Mouse (Mus musculus) spleen, adult 2 months (tissue): ENCODE results near the gene Epha10. TPM values are rescaled to one million over a fixed set of nuclear protein-coding genes. Genes with fewer than 3 reads are reported as not detected.

Experiments used
- DNase-seq, 2 experiments: peaks; one replicate each; pipeline versions ENCODE4 v3.0.0 to v3.0.0-alpha.2; 2012 to 2021; ENCODE audit warnings: low spot score in 2 of 2, low read depth in 1 of 2
- H3K27ac ChIP-seq: fragments of 200-500 bp; 2 replicates; pipeline ENCODE4 v1.5.1; 2012; ENCODE audit warnings: low read length, inconsistent platforms; ENCODE audit not compliant: insufficient read depth
- H3K27me3 ChIP-seq: fragments of 200-500 bp; 2 replicates; pipeline ENCODE4 v1.6.1; 2012; ENCODE audit warnings: mild to moderate bottlenecking, moderate library complexity, low read length, inconsistent platforms; ENCODE audit not compliant: control insufficient read depth, insufficient read depth
- H3K36me3 ChIP-seq: fragments of 200-500 bp; 2 replicates; pipeline ENCODE4 v1.6.1; 2012; ENCODE audit warnings: mild to moderate bottlenecking, low read length, inconsistent platforms; ENCODE audit not compliant: control insufficient read depth, insufficient read depth
- H3K4me1 ChIP-seq: fragments of 200-500 bp; 2 replicates; pipeline ENCODE4 v1.6.1; 2011; ENCODE audit warnings: inconsistent platforms; ENCODE audit not compliant: control insufficient read depth, insufficient read depth, insufficient read length
- H3K4me3 ChIP-seq: fragments of 200-500 bp; 2 replicates; pipeline ENCODE4 v1.5.1; 2011; ENCODE audit warnings: mild to moderate bottlenecking, inconsistent platforms; ENCODE audit not compliant: insufficient read depth, insufficient read length; ENCODE audit errors: extremely low read depth
- CTCF ChIP-seq: fragments of 200-500 bp; IDR thresholded peaks from 2 replicates; pipeline ENCODE4 v1.5.1; 2011; ENCODE audit warnings: mild to moderate bottlenecking, inconsistent platforms; ENCODE audit not compliant: insufficient read depth, insufficient read length, insufficient replicate concordance; ENCODE audit errors: extremely low read depth
- POLR2A ChIP-seq: fragments of 200-500 bp; IDR thresholded peaks from 2 replicates; pipeline ENCODE4 v1.6.1; 2011; ENCODE audit warnings: low read depth, low read length, inconsistent platforms
- WGBS: fragments of 180-500 bp; shearing (Covaris S2); methylation state at CpG from one replicate; pipeline ENCODE4 v1.1.7; 2018; 5-methylcytosine and 5-hydroxymethylcytosine counted together
- polyA plus RNA-seq: library from polyadenylated mRNA; depleted of rRNA; stranded (reverse); fragments of >200 nt; gene quantifications from 2 replicates; pipeline ENCODE4 v1.2.3, GENCODE M21; 2012; rRNA removed

The Epha10 gene
- polyA plus RNA-seq: not detected in 2 replicates

DNA sequence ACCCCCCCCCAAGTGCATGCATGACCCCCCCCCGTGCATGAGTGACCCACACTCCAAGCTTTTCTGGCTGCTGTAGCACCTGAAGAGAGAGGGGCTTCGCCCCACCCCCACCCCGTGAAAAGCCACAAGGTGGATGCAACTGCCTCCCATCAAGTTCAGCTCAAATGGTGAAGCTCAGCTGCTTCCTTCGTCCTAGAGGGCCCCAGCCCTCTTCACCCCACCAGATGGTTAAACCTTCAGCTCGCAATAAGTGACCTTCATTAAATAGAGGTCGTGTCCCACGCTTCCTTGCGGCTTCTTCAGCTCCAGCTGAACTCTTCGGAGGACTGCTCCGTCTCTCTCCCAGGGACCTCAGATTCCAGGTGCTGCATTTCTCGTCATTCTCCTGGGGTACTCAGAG, at the start of gene Epha10:
Epha10 (plus strand) TSS at position 301 of the 400 bp plus-strand sequence.
- 11% methylated on average over 11 of the region's 11 CpGs for WGBS
- Histone ChIP-seq H3K4me3 (no peak within 1 kb of the TSS), H3K27me3 (peaks cover 16% of the 10 kb centered on the region), H3K27ac (no peak within 1 kb of the TSS), H3K4me1 (peaks cover 2% of the 10 kb centered on the region; the same call in 1 of the 2 replicates), H3K36me3 (no peaks in the 10 kb centered on the region)
- DNase-seq: no peak
- no peak for TF ChIP-seq CTCF
- TF ChIP-seq POLR2A: no peak

DNA sequence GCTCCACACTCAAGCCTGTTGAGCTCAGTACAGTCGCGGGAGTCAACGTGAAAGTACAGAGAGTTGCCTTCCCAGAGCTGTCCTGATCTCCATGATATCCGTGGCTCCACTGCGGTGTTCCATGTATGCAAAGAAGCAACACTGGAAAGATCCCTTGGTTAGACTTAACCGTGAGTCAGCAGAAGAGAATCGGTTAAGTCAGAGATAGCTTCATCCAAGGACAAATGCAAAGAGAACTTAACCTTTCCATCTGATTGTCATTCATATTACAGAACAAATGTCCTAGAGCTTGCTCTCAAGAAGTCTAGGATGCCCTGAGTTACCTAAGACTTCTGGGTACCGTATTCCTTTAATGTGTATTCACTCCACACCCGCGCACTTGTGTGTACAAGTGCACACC, 47.9 kb upstream of the Epha10 start:
- Histone ChIP-seq H3K27me3 (no peaks in the 10 kb centered on the region), H3K36me3 (peaks cover 23% of the 10 kb centered on the region), H3K4me3 (no peak overlapping the region), H3K27ac (no peak overlapping the region), H3K4me1 (no peaks in the 10 kb centered on the region)
- WGBS: 97% methylated on average over 10 of the region's 10 CpGs
- TF ChIP-seq CTCF (no peak), POLR2A (no peak)
- DNase-seq: no peak

DNA sequence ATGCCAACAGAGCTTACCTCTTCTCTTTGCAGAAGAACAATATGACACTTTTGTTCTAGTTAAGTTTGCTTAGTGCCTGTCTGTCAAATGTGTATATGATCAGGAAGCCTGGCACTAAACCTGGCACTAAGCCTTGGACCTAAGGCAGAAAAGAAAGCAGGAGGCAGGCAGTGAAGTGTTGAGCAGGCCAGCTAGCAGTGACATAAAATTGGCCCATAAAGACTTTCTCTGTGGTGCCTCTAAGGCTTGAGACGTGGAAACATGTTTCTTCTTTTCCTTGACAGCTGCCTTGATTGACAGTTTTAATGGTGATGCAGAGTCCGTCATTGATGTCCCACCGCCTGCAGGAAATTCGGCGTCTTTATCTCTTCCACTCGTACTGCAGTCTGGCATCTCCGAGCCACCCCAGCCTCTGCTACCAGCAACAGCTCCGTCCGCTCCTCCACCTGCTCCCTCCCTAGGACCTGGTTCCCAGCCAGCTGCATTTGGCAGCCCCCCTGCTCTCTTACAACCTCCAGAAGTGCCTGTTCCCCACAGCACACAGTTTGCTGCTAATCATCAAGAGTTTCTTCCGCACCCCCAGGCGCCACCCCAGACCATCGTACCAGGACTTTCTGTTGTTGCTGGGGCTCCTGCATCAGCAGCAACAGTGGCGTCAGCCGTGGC, 42.5 kb upstream of the Epha10 start:
- WGBS: 92% methylated on average over 14 of the region's 14 CpGs
- no peak for TF ChIP-seq CTCF
- TF ChIP-seq POLR2A: no peak
- Histone ChIP-seq H3K4me1 (no peaks in the 10 kb centered on the region), H3K36me3 (peaks cover 16% of the 10 kb centered on the region), H3K4me3 (no peak overlapping the region), H3K27ac (no peak overlapping the region), H3K27me3 (no peaks in the 10 kb centered on the region)
- no peak for DNase-seq

DNA sequence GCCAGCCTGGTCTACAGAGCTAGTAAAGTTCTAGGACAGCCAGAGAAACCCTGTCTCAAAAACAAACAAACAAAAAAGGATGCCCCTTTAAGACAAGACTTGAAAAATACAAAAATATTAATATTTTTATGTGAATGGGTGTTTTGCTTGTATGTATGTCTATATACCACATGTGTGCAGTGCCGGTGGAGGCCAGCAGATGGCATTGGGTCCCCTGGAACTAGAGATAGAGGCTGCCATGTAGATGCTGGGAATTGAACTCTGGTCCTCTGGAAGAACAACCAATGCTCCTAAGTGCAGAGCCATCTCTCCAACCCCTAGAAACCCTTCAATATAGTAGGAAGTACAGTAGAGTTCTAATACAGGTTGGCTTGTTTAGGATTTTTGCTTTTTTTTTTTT, 39.7 kb upstream of the Epha10 start:
- Histone ChIP-seq H3K27ac (no peak overlapping the region), H3K4me1 (no peaks in the 10 kb centered on the region), H3K27me3 (no peaks in the 10 kb centered on the region), H3K4me3 (no peak overlapping the region), H3K36me3 (peaks cover 12% of the 10 kb centered on the region)
- WGBS: 100% methylated on average over 1 of the region's 1 CpGs
- no peak for DNase-seq
- TF ChIP-seq POLR2A (no peak), CTCF (no peak)

DNA sequence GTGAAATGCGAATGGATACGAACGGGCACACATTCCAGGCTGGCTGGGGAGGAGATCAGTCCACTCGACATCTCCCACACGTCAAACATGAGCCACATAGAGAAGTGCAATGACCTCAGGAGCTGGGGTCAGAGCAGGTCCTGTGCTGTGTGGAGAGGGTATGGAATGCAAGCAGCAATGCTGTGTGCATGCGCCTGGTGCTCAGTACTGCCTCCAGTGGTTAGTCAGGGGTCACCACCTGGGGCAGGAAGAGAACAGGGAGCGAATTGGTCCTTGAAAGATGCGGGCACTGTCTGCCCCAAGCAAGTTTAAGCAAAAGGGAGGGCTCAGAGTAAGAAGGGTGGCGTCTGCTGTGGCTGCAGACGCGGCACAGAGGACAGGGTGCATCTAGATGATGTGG, 37.2 kb upstream of the Epha10 start:
- Histone ChIP-seq H3K36me3 (peaks cover 9% of the 10 kb centered on the region), H3K27ac (no peak overlapping the region), H3K27me3 (no peaks in the 10 kb centered on the region), H3K4me1 (no peaks in the 10 kb centered on the region), H3K4me3 (no peak overlapping the region)
- DNase-seq: peak in 1 of 2 experiments; percentile 42
- WGBS: 81% methylated on average over 11 of the region's 11 CpGs
- TF ChIP-seq CTCF (peak; percentile 70; the same call in 1 of the 2 replicates), POLR2A (no peak)

DNA sequence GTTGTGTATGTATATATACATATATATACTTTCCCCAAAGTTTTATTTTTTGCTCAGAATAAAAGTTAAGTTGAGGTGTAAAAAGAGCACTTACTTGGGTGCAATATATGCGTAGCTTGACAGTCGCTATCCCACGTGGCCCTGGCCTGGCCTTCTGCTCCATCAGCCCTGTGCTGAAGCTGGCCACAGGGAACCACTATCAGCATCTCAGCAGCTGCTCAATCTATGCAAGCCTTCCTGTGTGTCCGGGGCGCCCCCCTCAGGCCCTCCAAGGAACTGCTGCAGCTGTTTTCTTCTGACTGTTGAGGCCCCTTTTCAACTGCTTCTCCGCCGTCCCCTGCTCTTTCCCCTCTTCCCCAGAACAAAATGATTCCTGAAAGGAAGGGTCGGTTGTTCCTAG, 33.1 kb upstream of the Epha10 start:
- no peak overlapping the region for H3K4me3 ChIP-seq

DNA sequence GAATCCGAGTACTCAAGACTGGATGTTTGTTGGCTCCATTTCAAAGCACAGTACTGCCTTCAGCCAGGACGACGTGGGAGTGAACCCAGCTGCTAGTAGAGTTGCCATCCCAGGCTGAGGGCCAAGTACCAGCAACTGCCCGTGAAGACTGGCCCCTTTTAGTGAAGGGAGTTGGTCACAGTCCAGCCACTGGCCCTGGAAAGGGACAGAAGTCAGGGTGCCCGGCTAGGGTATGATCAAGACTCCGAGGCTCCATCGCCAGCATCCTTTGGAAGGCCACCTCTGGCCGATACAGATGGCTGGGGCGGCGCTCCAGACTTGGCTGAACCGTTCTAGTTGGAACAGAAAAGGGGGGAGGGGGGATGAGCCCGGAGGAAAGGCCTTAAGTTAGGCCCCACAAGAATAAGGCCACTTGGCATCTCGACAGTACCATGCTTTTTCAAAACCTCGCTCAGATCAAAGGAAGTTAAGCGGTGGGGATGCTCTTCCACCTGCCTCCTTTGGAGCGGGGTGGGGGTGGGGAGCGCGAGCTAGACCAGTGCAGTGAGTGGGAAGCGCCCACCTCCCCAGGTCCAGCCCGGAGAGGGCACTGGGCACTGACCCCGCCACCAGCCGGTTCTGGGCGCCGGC, 31.0 kb upstream of the Epha10 start:
- Histone ChIP-seq H3K27me3 (no peaks in the 10 kb centered on the region), H3K4me3 (peak overlapping the region; percentile 95), H3K27ac (peak overlapping the region; percentile 57; the same call in 1 of the 2 replicates), H3K36me3 (peaks cover 8% of the 10 kb centered on the region), H3K4me1 (peaks cover 12% of the 10 kb centered on the region)
- TF ChIP-seq POLR2A: no peak
- TF ChIP-seq CTCF: no peak
- WGBS: 17% methylated on average over 23 of the region's 24 CpGs
- DNase-seq: no peak

More for the DNA sequence above, 33.1 kb upstream of the Epha10 start:
- TF ChIP-seq POLR2A (no peak), CTCF (peak; percentile 94)
- H3K36me3 ChIP-seq: peaks cover 1% of the 10 kb centered on the region; the same call in 1 of the 2 replicates
- H3K27me3 ChIP-seq: no peaks in the 10 kb centered on the region
- peak; percentile 26 to 74 for DNase-seq
- no peak overlapping the region for H3K27ac ChIP-seq
- H3K4me1 ChIP-seq: peaks cover 12% of the 10 kb centered on the region
- WGBS: 20% methylated on average over 8 of the region's 8 CpGs
